Mouse (Mus musculus) midbrain, embryonic 10.5 days (tissue): ENCODE results near the gene Lnpep. TPM values are rescaled to one million over a fixed set of nuclear protein-coding genes. Genes with fewer than 3 reads are reported as not detected.

Experiments used
- DNase-seq: peaks from one replicate; pipeline ENCODE4 v3.0.0-alpha.2; 2017; ENCODE audit warnings: low spot score
- H3K27ac ChIP-seq: fragments of 300-500 bp; sonication (generic); replicated peaks from 2 replicates; pipeline ENCODE4 v1.5.1; 2016; ENCODE audit warnings: mild to moderate bottlenecking
- H3K27me3 ChIP-seq: fragments of 300-500 bp; sonication (generic); 2 replicates; pipeline ENCODE4 v1.6.1; 2016; ENCODE audit warnings: low read depth, mild to moderate bottlenecking; ENCODE audit not compliant: poor library complexity, severe bottlenecking
- H3K36me3 ChIP-seq: fragments of 300-500 bp; sonication (generic); 2 replicates; pipeline ENCODE4 v1.6.1; 2016; ENCODE audit warnings: mild to moderate bottlenecking, moderate library complexity
- H3K4me1 ChIP-seq: fragments of 300-500 bp; sonication (generic); 2 replicates; pipeline ENCODE4 v1.6.1; 2016
- H3K4me3 ChIP-seq: fragments of 300-500 bp; sonication (generic); 2 replicates; pipeline ENCODE4 v1.5.1; 2016; ENCODE audit warnings: mild to moderate bottlenecking, moderate library complexity
- H3K9me3 ChIP-seq: fragments of 300-500 bp; sonication (generic); replicated peaks from 2 replicates; pipeline ENCODE4 v1.6.1; 2016; ENCODE audit warnings: mild to moderate bottlenecking
- WGBS: fragments of 180-500 bp; shearing (Covaris S2); methylation state at CpG from one replicate; pipeline ENCODE4 v1.1.7; 2016; 5-methylcytosine and 5-hydroxymethylcytosine counted together
- polyA plus RNA-seq: library from polyadenylated mRNA; unstranded; fragments of >200 nt; fragmentation: Nextera tagmentation; extraction: Ambion mirVana; gene quantifications from 2 replicates; pipeline ENCODE4 v1.2.1, GENCODE M21; 2016

The Lnpep gene
- polyA plus RNA-seq, 1 experiment from 2014 or later, result 5.7 TPM

DNA sequence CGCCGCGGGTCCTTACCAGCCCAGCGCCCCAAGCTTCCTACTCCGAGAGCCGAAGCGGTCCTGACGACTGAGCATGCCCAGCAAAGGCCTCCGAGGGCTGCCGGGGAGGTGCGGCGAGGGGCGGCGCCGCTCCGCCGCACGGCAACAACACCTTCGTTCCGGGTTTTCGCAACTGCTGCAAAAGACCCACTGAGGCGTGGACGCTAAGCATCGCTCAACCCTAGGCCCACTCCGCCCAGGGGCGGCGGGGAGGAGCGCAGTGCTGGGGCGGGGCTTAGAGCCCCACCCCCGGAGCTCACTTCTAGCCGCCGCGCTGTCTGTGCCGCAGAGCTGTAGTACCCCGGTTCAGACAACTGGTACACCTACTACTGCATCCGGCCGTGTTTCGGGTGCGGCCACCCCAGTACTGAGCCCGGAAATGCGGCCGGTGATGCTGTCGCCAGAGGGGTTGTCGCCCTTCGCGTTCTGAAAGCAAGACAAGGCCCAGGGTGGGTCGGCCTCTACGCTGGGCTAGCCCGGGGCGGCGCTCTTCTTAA lies 361 bp downstream of the Lnpep start:
- Histone ChIP-seq H3K27me3 (no peaks in the 10 kb centered on the region), H3K4me1 (peaks cover 25% of the 10 kb centered on the region), H3K4me3 (peak overlapping the region; percentile 98), H3K27ac (peak overlapping the region; percentile 98), H3K36me3 (no peaks in the 10 kb centered on the region), H3K9me3 (peaks cover 5% of the 10 kb centered on the region; the same call in 1 of the 2 replicates)
- DNase-seq, result peak; percentile 94
- under 1% methylated on average over 51 of the region's 51 CpGs for WGBS

DNA sequence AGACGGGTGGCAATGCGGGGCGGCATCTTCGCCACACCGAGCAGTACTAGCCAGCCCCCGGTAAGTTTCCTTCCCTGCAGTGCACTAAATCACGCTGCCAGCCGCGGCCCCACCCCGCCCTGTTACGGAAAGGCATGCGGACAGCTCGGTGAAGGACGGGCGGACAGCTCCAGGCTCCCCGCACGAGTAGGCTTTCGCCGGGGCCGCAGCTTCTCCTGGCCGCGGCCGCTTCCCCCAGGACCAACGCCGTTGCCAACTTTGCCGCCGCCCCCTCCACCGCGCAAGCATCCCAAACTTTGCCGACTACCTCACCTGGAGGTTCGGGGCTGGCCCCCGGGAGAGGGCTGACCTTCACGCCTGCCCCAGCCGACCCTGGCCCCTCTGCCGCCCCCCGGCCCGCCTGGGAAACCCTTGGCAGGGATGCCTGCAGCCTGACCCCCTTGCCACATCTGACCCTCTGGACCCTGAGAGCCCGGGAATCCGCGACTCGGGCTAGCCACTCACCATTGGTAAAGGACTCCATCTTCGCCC lies 895 bp downstream of the Lnpep start:
- Histone ChIP-seq H3K36me3 (no peaks in the 10 kb centered on the region), H3K27me3 (no peaks in the 10 kb centered on the region), H3K27ac (peak overlapping the region; percentile 98), H3K4me3 (peak overlapping the region; percentile 98), H3K9me3 (peaks cover 5% of the 10 kb centered on the region; the same call in 1 of the 2 replicates), H3K4me1 (peaks cover 25% of the 10 kb centered on the region)
- DNase-seq, result no peak
- under 1% methylated on average over 42 of the region's 42 CpGs for WGBS

DNA sequence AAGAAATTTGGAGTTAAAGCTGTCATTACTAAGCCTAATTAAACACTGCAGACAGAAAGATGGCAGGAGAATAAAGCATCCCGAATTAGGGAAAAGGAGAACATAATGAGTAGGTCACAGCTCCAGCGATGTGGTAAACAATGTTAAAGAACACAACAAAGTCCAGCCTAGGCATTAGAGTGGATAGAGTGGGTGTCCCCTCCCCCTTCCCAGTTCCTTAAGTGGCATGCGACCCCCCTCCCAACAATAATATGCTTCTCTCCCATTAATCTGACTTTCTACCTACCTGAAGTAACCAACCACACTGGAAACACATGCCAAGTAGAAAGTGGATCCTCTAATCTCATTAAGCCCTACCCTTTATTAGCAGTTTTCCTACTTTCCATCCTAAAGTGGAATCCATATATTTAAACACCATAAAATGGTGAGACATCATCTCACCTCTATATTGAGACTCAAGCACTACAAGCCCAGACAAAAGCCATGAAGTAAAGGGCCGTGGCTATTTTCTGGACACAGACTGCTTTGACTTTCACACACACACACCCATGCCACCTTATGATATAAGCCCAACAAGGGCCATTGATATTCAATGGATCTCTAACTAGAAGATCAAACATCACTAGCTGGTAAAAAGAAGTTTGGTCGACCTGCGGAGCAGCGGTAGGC lies 1.5 kb downstream of the Lnpep start:
- no peaks in the 10 kb centered on the region for H3K36me3 ChIP-seq
- DNase-seq, result no peak

DNA sequence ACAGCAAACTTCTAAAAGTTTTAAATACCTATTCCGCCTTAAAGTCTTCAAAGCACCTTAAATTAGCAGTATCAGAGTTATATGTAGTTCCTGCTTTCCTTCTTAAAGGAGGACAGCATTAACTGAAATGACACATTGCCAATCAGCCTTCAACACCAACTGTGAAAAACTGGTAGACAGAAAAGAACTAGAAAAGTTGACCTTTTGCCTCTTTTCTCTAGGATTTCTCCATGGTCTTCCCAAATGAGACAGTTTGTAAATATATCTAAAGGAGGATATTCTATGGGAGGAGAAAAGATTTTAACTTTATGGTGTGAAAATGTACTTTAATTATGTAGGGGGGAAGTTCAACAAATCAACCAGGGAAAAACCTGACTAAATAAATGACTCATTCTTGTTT lies 2.3 kb downstream of the Lnpep start:
- no peak overlapping the region for H3K27ac ChIP-seq
- peak overlapping the region; percentile 98 for H3K4me3 ChIP-seq
- WGBS, result 92% methylated on average over 1 of the region's 1 CpGs
- no peaks in the 10 kb centered on the region for H3K9me3 ChIP-seq
- no peaks in the 10 kb centered on the region for H3K36me3 ChIP-seq
- peaks cover 25% of the 10 kb centered on the region for H3K4me1 ChIP-seq
- DNase-seq, result no peak
- no peaks in the 10 kb centered on the region for H3K27me3 ChIP-seq

More for the DNA sequence above, 1.5 kb downstream of the Lnpep start:
- Histone ChIP-seq H3K9me3 (no peaks in the 10 kb centered on the region), H3K4me1 (peaks cover 25% of the 10 kb centered on the region), H3K27ac (peak overlapping the region; percentile 98), H3K4me3 (peak overlapping the region; percentile 98), H3K27me3 (no peaks in the 10 kb centered on the region)
- WGBS, result 2% methylated on average over 7 of the region's 7 CpGs

DNA sequence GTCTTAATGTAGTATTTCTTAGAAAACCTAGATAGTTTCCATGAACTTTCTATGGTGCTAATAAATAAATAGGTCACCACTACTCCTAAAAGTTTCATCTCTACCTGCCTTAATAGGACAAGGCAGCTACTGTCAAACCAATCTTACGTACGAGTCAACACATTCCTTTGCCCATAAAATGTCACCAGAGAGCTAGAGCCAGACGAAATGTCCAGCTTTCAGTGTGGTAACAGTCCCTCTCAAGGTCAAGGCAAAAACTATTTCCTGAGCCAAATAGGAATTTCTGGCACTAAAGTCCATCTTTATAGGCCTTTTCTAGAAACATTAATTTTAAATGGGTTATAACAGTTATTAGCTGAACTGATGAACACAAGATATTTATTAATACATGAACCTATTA lies 3.3 kb downstream of the Lnpep start:
- 87% methylated on average over 3 of the region's 3 CpGs for WGBS
- DNase-seq, result no peak
- Histone ChIP-seq H3K36me3 (no peaks in the 10 kb centered on the region), H3K27me3 (no peaks in the 10 kb centered on the region), H3K4me1 (peaks cover 25% of the 10 kb centered on the region), H3K4me3 (no peak overlapping the region), H3K9me3 (no peaks in the 10 kb centered on the region), H3K27ac (no peak overlapping the region)

DNA sequence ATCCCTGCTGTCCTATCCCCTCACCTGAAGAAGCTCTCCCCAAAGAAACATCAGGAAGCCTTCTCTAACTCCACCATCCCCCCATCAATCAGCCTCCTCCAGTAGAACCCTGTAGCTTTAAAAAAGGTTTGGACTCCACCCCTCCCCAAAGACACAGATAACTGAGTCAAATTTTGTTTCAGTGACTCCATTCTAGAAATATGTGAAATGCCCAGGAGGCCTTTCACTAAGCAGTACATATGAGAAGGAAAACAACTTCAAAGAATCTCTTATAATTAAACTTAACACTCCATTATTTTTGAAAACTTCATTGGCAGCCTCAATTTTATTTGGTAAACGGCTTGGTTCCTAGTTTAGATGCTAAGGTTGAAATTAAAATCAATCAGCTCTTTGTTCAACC lies 6.4 kb downstream of the Lnpep start:
- H3K36me3 ChIP-seq, result no peaks in the 10 kb centered on the region
- H3K4me1 ChIP-seq, result peaks cover 11% of the 10 kb centered on the region
- WGBS, result 91% methylated on average over 1 of the region's 1 CpGs
- no peak overlapping the region for H3K4me3 ChIP-seq
- no peaks in the 10 kb centered on the region for H3K27me3 ChIP-seq
- no peaks in the 10 kb centered on the region for H3K9me3 ChIP-seq
- no peak for DNase-seq
- no peak overlapping the region for H3K27ac ChIP-seq

DNA sequence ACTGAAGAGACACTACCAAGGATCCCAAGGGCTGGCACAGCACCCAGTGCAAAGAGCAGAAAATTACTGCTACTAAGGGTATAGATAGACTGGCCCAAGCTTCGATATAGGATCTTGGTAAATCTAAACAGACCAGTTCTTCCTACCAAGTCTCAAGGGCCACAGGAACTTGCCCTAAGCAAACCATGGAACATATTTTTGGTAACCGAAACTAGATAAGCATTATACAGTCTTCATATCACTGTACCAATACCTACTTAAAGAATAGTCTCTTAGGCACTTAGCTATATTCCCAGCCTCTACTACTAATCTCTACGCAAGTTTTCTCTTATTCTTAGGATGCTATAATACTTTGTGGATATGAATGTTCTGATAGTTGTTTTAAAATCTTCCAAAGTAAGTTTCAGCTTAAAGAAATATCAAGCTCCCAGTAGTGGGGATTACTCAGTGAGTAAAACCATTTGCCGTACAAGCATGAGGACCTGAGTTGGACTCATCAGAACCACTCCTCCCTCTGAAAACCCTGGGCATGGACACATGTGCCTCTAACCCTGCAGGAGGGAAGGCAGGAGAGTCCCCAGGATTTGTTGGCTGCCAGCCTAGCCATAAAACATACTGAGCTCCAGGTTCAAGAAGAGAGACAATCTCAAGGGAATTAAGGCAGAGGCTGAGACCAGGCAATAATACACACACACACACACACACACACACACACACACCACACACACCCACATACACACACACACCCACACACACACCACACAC lies 7.2 kb downstream of the Lnpep start:
- Histone ChIP-seq H3K36me3 (no peaks in the 10 kb centered on the region), H3K27ac (no peak overlapping the region), H3K27me3 (no peaks in the 10 kb centered on the region), H3K4me1 (peaks cover 2% of the 10 kb centered on the region), H3K4me3 (no peak overlapping the region), H3K9me3 (no peaks in the 10 kb centered on the region)
- DNase-seq, result no peak
- WGBS, result 94% methylated on average over 4 of the region's 4 CpGs

DNA sequence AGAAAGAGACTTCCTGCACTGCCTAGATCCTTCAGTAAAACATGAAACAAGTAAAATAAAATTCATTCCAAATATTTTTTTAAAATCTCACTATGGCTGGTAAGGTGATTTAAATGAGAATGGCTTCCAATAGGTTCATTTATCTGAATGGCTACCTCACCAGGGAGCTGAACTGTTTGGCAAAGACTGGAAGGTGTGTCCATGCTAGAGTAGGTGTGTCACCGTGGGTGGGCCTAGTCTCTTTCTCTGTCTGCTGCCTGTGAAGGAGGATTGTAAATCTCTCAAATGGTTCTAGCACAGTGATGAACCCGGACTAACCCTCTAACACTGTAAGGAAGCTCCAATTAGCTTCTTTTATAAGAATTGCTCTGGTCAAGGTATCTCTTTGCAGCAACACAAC lies 12.5 kb downstream of the Lnpep start:
- no peak for DNase-seq
- 0 out of 2 replicates have a peak, but pooled peaks cover 2% of the 10 kb centered on the region for H3K9me3 ChIP-seq
- H3K4me1 ChIP-seq, result no peaks in the 10 kb centered on the region
- H3K4me3 ChIP-seq, result no peak overlapping the region
- 94% methylated on average over 2 of the region's 2 CpGs for WGBS
- peaks cover 4% of the 10 kb centered on the region; the same call in 1 of the 2 replicates for H3K36me3 ChIP-seq
- no peaks in the 10 kb centered on the region for H3K27me3 ChIP-seq
- no peak overlapping the region for H3K27ac ChIP-seq

DNA sequence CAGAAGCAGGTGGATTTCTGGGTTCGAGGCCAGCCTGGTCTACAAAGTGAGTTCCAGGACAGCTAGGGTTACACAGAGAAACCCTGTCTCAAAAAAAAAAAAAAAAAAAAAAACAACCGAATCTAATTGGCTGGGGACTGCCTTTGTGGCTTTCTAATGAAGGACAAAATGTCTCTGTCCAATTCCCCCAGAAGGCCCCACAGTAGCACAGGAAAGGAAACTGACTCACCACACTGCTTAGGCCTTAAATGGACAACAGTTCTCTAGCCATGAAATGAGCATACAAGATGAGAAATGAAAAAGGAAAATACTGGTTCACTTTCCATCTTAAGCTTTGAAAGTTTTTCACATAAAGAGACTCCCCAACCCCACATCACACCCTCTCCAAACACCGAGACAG lies 15.3 kb downstream of the Lnpep start:
- whole genome bisulfite sequencing, result 81% methylated on average over 3 of the region's 3 CpGs
- H3K36me3 ChIP-seq, result peaks cover 4% of the 10 kb centered on the region; the same call in 1 of the 2 replicates
- no peaks in the 10 kb centered on the region for H3K4me1 ChIP-seq
- H3K27me3 ChIP-seq, result no peaks in the 10 kb centered on the region
- no peak for DNase-seq
- 0 out of 2 replicates have a peak, but pooled peaks cover 2% of the 10 kb centered on the region for H3K9me3 ChIP-seq
- H3K4me3 ChIP-seq, result no peak overlapping the region
- no peak overlapping the region for H3K27ac ChIP-seq

DNA sequence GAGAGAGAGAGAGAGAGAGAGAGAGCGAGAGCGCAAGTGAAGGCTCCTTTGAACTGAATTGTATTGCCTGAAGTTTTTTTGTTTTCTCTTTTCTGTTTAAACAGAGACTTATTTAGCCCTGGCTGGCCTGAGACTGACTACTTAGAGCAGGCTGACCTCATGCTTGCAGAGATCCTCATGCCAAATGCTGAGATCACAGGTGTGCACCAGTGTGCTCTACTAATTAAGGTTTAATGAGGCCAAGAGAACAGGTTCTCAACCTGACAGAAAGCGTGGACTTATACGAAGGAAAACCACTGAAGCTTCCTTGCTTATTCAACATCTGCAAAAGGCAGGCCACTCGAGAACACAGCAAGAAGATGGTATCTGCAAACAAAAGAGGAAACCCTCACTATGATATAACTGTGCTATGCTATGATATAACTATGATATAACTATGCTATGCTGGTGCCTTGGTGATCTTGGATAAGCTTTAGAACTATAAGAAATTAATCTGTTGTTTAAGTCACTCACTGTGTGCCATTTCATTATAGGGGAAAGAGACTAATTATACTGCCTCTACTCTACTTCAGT lies 16.3 kb downstream of the Lnpep start:
- WGBS, result 87% methylated on average over 5 of the region's 5 CpGs
- H3K4me1 ChIP-seq, result no peaks in the 10 kb centered on the region
- H3K27ac ChIP-seq, result no peak overlapping the region
- H3K9me3 ChIP-seq, result 0 out of 2 replicates have a peak, but pooled peaks cover 2% of the 10 kb centered on the region
- no peak for DNase-seq
- no peak overlapping the region for H3K4me3 ChIP-seq
- no peaks in the 10 kb centered on the region for H3K27me3 ChIP-seq
- peaks cover 4% of the 10 kb centered on the region; the same call in 1 of the 2 replicates for H3K36me3 ChIP-seq

DNA sequence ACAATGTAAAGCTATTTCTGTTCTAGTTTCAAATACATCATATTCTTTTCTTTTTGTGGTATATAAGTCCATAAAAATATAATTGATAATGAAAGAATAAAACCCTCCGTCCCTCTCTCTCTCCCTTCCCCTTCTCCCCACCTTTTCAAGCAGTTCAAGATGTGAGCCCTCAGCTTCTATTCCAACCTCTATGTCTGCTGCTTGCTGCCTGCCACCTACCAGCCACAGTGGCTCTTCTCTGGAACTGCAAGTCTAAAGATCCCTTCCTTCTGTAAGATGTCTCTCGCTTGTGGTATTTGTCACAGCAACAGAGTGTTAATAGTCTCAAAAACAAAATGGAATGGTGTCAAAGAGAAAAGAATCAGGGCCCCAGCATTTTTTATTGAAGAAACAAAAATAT lies 20.3 kb downstream of the Lnpep start:
- H3K27ac ChIP-seq, result no peak overlapping the region
- H3K4me1 ChIP-seq, result no peaks in the 10 kb centered on the region
- no peak overlapping the region for H3K4me3 ChIP-seq
- H3K9me3 ChIP-seq, result no peaks in the 10 kb centered on the region
- WGBS, result 82% methylated on average over 2 of the region's 2 CpGs
- H3K27me3 ChIP-seq, result no peaks in the 10 kb centered on the region
- H3K36me3 ChIP-seq, result no peaks in the 10 kb centered on the region
- DNase-seq, result no peak

DNA sequence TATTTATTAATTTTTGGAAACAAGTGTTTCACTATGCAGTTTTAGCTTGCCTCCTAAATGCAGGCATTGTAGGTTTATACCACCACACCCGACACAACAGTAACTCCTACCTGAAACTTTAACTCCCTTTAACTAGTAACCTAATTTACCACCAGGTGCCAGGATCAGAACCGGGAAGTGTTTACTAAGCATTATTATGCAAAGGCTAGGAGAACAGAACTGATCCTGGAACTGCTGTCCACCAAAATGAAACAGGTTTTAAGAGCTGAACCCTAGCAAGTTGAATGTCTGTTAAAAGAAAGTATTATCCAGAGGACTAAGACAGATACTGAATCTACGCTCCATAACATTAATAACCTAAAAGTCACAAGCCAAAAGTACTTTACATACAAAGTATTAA lies 21.2 kb downstream of the Lnpep start:
- no peaks in the 10 kb centered on the region for H3K27me3 ChIP-seq
- H3K4me1 ChIP-seq, result no peaks in the 10 kb centered on the region
- 90% methylated on average over 3 of the region's 3 CpGs for WGBS
- no peak overlapping the region for H3K27ac ChIP-seq
- DNase-seq, result no peak
- no peaks in the 10 kb centered on the region for H3K9me3 ChIP-seq
- no peaks in the 10 kb centered on the region for H3K36me3 ChIP-seq
- no peak overlapping the region for H3K4me3 ChIP-seq
